Mouse (Mus musculus): Measurements from ENCODE around the gene Tent5c. TPM values are rescaled to one million over a fixed set of nuclear protein-coding genes. Genes with fewer than 3 reads are reported as not detected.
A peak's percentile ranks its signal among the peaks of the same experiment; 100 is the strongest.

Gene Tent5c
- total RNA-seq, 1 experiment from 2014 or later, result 4.2 TPM

DNA sequence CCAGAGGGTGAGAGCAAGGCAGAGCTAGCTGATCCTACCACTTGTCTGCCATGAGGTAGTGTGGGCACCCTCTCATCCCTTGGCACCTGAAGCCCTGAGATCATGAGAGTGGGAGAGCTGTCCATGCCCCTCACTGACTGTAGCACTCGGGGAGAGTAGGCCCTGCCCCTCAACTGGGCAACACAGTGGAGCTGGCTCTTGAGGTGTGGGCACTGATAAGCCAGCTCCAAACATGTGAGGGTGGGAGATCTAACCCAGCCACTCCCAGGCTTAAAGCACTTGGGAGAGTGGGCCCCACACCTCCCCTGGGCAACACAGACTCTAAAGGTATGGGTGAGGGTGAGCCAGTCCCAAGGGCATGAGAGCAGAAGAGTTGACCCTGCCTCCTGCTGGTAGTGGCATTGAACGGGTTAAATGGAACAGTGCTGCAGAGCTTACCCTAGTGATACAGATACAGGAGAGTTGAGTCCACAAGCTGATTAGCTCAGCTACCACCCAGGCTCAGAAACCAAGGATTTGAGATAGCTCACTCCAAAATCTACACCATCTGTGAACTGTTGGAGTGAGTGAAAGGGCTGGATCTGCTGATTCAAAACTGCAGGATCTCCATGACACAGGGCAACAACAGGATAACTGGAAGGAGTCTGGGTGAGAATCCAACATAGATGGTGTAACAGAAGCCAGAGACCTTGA is 80.6 kb downstream of the Tent5c start:
- peak; percentile 37 for ATAC-seq (replicated peaks; ENCODE audit: low read depth, poor library complexity, severe bottlenecking)

DNA sequence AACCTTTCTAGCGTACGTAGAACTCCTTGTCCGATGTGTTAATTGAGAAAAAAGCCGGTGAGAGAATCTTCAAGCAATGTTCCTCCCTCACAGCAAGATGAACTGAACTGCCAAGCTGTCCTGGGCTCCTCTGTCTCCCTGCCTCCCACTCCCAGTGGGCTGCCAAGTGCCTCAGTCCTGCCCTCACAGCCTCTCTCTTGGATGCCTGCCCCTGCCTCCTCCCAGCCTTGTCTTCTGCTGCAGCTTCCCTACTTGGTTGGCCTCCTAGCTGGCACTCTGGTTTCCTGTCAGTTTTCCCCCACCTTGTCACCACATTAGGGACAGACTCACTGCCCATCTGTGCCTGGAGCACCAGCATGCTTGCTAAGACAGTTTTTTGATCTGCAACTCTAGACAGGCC is 86.5 kb downstream of the Tent5c start:
- ATAC-seq (replicated peaks; ENCODE audit: low read depth, poor library complexity, severe bottlenecking), result no peak

Other genes starting within 250 kb of the Tent5c start
- 72.5 and 107 TPM in 2 replicates for gene Man1a2, start 196.2 kb upstream of the Tent5c start, total RNA-seq (2017)

Measured in common myeloid progenitor, adult 5-6 weeks (primary cell).